Mouse (Mus musculus): ENCODE measurements around the gene Qdpr.

Gene Qdpr

DNA sequence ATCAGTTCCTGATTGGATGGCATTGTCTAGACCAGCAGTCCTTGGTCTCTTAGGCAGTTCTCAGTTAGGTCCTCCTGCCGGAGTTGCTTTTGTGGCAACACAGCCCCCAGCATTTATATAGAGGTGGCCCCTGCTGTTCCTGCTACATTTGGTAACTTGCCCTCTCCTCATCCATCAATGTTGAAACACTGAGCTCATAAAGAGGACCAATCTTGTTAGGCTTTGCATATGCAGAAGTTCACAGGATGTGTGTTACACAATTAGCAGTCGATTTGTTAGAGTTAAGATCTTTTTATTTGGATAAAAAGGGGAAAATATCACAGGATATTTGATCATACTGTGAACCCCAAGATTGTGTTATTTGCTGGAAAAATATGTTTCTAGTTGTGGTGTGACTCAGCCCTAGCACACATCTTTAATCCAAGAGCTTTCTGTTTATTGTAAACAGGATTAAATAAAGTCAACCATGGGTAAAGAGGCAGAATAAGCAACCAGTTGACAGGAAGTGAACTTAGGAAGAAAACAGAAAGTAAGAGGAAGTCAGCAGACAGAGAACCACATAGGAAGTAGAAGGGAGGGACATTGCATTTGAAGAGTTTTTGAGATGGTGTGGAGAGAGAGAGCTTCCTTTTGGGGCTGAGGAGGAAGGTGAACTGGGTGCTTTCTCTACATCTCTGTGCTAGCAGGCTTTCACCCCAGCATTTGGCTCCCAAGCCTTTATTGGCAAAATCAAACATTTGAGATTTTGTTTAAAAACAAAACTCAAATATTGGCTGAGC is 65.8 kb downstream of the Qdpr start:
- no peak for DNase-seq (ENCODE audit: low spot score)
